Mouse (Mus musculus) liver, embryonic 18 days (tissue): ENCODE results near the gene Cacul1. TPM values are rescaled to one million over a fixed set of nuclear protein-coding genes. Genes with fewer than 3 reads are reported as not detected.

Experiments used
- polyA plus RNA-seq: library from polyadenylated mRNA; depleted of rRNA; stranded (reverse); fragments of >200 nt; gene quantifications from 2 replicates; pipeline ENCODE4 v1.2.3, GENCODE M21; 2012; rRNA removed

The Cacul1 gene
- 6.4 TPM in 2 replicates for polyA plus RNA-seq

GRCm38 (mm10) chr19:60580582-60581339, at the start of gene Cacul1:
Gene Cacul1, minus strand, starts transcription at chr19:60581025.

Other genes starting within 250 kb of the Cacul1 start
- gene Prlhr, start 112.7 kb downstream of the Cacul1 start, polyA plus RNA-seq = not detected in 2 replicates
- gene Nanos1, start 175.0 kb upstream of the Cacul1 start, polyA plus RNA-seq = 0.31 and 0.34 TPM in 2 replicates
- gene Eif3a, start 209.6 kb upstream of the Cacul1 start, polyA plus RNA-seq = 57.1 and 66.5 TPM in 2 replicates
- gene Fam45a, start 230.6 kb upstream of the Cacul1 start, polyA plus RNA-seq = 11.0 and 11.5 TPM in 2 replicates